In genomic region chr1:153371846-153372245, GRCm38 (mm10) we compare ENCODE assay signal across 18 mouse cellular contexts. TPM values are rescaled to one million over a fixed set of nuclear protein-coding genes. Genes with fewer than 3 reads are reported as not detected.
"Had no signal": no experiment of that assay in that cellular context is flagged by ENCODE, and none has a peak within 500 bp of the region (broad histone marks: within the 10 kb centered on the region; RNA-seq: fewer than 3 reads in every experiment).

No protein-coding gene starts in this region.

- H3K36me3 ChIP-seq: neural tube, embryonic 12.5 days; neural tube, embryonic 13.5 days; neural tube, embryonic 15.5 days; stomach, embryonic 15.5 days had no signal

- H3K9me3 ChIP-seq: neural tube, embryonic 12.5 days; neural tube, embryonic 13.5 days; neural tube, embryonic 15.5 days; stomach, embryonic 15.5 days had no signal

- DNase-seq: retina, postnatal 1 day; right cerebral cortex, adult 18-20 months; right cerebral cortex, postnatal 14 days; right cerebral cortex, postnatal 25 days; right cerebral cortex, postnatal 4 days; spleen, adult 18-20 months; thymus, adult 18-20 months; thymus, adult 2 months; thymus, postnatal 14 days; thymus, postnatal 25 days; thymus, postnatal 36 days; thymus, postnatal 4 days had no signal

- H3K4me1 ChIP-seq: neural tube, embryonic 12.5 days; neural tube, embryonic 15.5 days; stomach, embryonic 15.5 days had no signal

- H3K27ac ChIP-seq: neural tube, embryonic 12.5 days; neural tube, embryonic 13.5 days; neural tube, embryonic 15.5 days; stomach, embryonic 15.5 days; stomach, postnatal 0 days had no signal

- H3K4me2 ChIP-seq: neural tube, embryonic 12.5 days; neural tube, embryonic 13.5 days; neural tube, embryonic 15.5 days; stomach, embryonic 15.5 days had no signal

- H3K9ac ChIP-seq: neural tube, embryonic 12.5 days; neural tube, embryonic 13.5 days; neural tube, embryonic 15.5 days; stomach, embryonic 15.5 days had no signal

- H3K27me3 ChIP-seq: neural tube, embryonic 12.5 days; neural tube, embryonic 13.5 days; neural tube, embryonic 15.5 days; stomach, embryonic 15.5 days had no signal

- H3K4me3 ChIP-seq: neural tube, embryonic 12.5 days; neural tube, embryonic 13.5 days; neural tube, embryonic 15.5 days; stomach, embryonic 15.5 days had no signal

RNA-seq across cellular contexts. Expression of gene Shcbp1l, which starts 53.1 kb away (rescaled TPM):
- polyA plus RNA-seq: small intestine, adult 2 months had no signal
